ENCODE assay signal across 10 mouse cellular contexts in the genomic region with DNA sequence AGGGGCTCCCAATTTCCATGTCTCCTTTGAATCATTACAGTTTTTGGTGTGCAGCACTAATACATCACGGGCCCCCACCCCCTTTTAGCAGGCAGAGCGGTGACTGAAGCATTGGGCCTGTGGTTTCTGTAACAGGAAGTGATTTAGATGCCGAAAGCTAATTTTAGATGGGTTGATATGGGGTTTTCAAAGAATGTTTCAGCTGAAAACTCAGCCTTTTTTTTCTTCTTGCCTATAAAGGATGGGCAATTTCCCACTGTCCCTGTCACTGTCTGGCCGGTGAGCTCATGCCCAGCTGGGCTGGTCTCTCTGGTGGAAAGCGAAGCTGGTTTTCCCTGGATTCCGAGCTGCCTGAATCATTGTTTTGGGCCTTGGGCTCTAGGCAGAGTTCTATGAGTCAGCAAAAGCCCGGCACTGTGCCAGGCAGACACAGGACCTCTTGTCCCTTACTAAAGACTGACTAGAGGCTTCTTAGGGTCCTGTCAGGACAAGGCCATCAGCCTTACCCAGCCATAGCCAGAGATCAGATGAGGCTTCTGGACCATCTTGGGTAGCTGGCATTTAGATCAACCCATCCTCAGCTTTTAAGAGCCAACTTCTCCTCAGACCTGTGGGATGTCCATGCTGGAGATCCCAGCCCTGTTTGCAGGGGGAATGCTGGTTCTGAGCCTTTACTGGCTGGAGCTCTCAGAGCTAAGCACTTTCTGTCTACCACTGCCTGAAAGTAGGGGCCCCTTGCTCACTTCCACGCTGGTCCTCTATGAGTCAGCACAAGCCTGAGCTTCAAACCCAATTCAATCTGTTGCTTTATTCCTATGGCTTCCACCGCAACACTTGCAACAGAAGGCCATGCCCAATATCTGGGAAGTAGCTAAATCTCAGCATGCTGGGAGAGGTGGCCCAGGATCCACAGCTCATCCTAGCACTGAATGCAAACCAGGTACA. TPM values are rescaled to one million over a fixed set of nuclear protein-coding genes. Genes with fewer than 3 reads are reported as not detected.
A peak's percentile ranks its signal among the peaks of the same experiment; 100 is the strongest.
DNase-seq lines count a peak whose midpoint lies in the region; ATAC-seq and TF ChIP-seq lines count a peak whose summit lies in the region.
"Had no signal": no experiment of that assay in that cellular context is flagged by ENCODE, and none has a peak within 500 bp of the region (broad histone marks: within the 10 kb centered on the region; RNA-seq: fewer than 3 reads in every experiment).

No protein-coding gene starts in this region.

- no peak overlapping the region for H3K4me3 ChIP-seq in thymus, adult 2 months (ENCODE audit: control insufficient read depth, insufficient read depth, low read length)
- no peak overlapping the region for H3K4me3 ChIP-seq in midbrain, postnatal 0 days (ENCODE audit: low read depth, low read length)
- H3K4me3 ChIP-seq in forebrain, embryonic 12.5 days (replicated peaks), result no peak overlapping the region

- H3K27ac ChIP-seq in thymus, adult 2 months (ENCODE audit: control insufficient read depth, insufficient read depth, low read length), result no peak overlapping the region
- H3K27ac ChIP-seq in midbrain, postnatal 0 days (ENCODE audit: low read depth, low read length), result no peak overlapping the region
- H3K27ac ChIP-seq in forebrain, embryonic 12.5 days, result no peak overlapping the region

- no peak for TF ChIP-seq CTCF in thymus, adult 2 months (IDR thresholded peaks at IDR 0.05; ENCODE audit: borderline replicate concordance, control insufficient read depth, extremely low read depth, insufficient read depth, low read length, poor library complexity)
- no peak for TF ChIP-seq CTCF in midbrain, postnatal 0 days (IDR thresholded peaks at IDR 0.05)

- no peaks in the 10 kb centered on the region for H3K27me3 ChIP-seq in thymus, adult 2 months (ENCODE audit: control insufficient read depth, insufficient read depth, low read length)
- H3K27me3 ChIP-seq in midbrain, postnatal 0 days (ENCODE audit: insufficient read depth, low read length), result no peaks in the 10 kb centered on the region
- H3K27me3 ChIP-seq in forebrain, embryonic 12.5 days, result no peaks in the 10 kb centered on the region

- no peak for TF ChIP-seq POLR2A in thymus, adult 2 months (IDR thresholded peaks at IDR 0.05; ENCODE audit: control insufficient read depth, extremely low read depth, insufficient read depth, low read length, poor library complexity)

- H3K9ac ChIP-seq in midbrain, postnatal 0 days (replicated peaks; ENCODE audit: low read length, poor library complexity, severe bottlenecking), result no peak overlapping the region
- no peak overlapping the region for H3K9ac ChIP-seq in forebrain, embryonic 12.5 days

- no peaks in the 10 kb centered on the region for H3K36me3 ChIP-seq in thymus, adult 2 months (ENCODE audit: control insufficient read depth, insufficient read depth, low read length)
- no peaks in the 10 kb centered on the region for H3K36me3 ChIP-seq in midbrain, postnatal 0 days (ENCODE audit: insufficient read depth, low read length)
- no peaks in the 10 kb centered on the region for H3K36me3 ChIP-seq in forebrain, embryonic 12.5 days (replicated peaks)

- no peak for ATAC-seq in midbrain, postnatal 0 days (ENCODE audit: low FRiP score)
- no peak for ATAC-seq in forebrain, embryonic 12.5 days (ENCODE audit: low FRiP score)

- peaks cover 26% of the 10 kb centered on the region for H3K4me1 ChIP-seq in thymus, adult 2 months (replicated peaks; ENCODE audit: control insufficient read depth, insufficient read depth, low read length)
- no peaks in the 10 kb centered on the region for H3K4me1 ChIP-seq in midbrain, postnatal 0 days (ENCODE audit: insufficient read depth, low read length)
- no peaks in the 10 kb centered on the region for H3K4me1 ChIP-seq in forebrain, embryonic 12.5 days

- no peak overlapping the region for H3K4me2 ChIP-seq in midbrain, postnatal 0 days (ENCODE audit: low read depth, low read length, poor library complexity, severe bottlenecking)
- no peak overlapping the region for H3K4me2 ChIP-seq in forebrain, embryonic 12.5 days

- intact Hi-C loops in left cerebral cortex, postnatal 36 days (cut with DNase I), result loop anchor here (5.0 kb wide), 1 partner anchor 67 kb away; no protein-coding TSS in a partner anchor

- WGBS in thymus, adult 2 months, result 6% methylated on average over 9 of the region's 9 CpGs
- WGBS in midbrain, postnatal 0 days, result 82% methylated on average over 9 of the region's 9 CpGs
- WGBS in forebrain, embryonic 12.5 days, result 91% methylated on average over 9 of the region's 9 CpGs

- H3K9me3 ChIP-seq in midbrain, postnatal 0 days (ENCODE audit: low read length), result no peaks in the 10 kb centered on the region
- no peaks in the 10 kb centered on the region for H3K9me3 ChIP-seq in forebrain, embryonic 12.5 days

- DNase-seq in thymus, adult 2 months, result peak; percentile 16
- no peak for DNase-seq in thymus, adult 18-20 months
- peak; percentile 62 to 74 for DNase-seq in cerebellum, postnatal 25 days
- DNase-seq in heart, postnatal 4 days, result peak; percentile 82
- DNase-seq in left cerebral cortex, postnatal 36 days (ENCODE audit: low spot score in 2 of 2), result peak; percentile 34 to 36
- peak; percentile 48 to 61 for DNase-seq in right cerebral cortex, postnatal 10 days (ENCODE audit: low spot score in 2 of 2)
- DNase-seq in midbrain, postnatal 0 days (ENCODE audit: low spot score), result no peak

RNA-seq across cellular contexts. Expression of a gene that starts 34.7 kb away (rescaled TPM):
- polyA plus RNA-seq in thymus, adult 2 months (2012; rRNA removed), result 0.41 and 0.44 TPM in 2 replicates
- total RNA-seq in heart, postnatal 4 days (2021), result not detected
- total RNA-seq in left cerebral cortex, postnatal 36 days (2021), result not detected
- total RNA-seq in midbrain, postnatal 0 days (2014; rRNA removed), result not detected in 2 replicates
- not detected in 2 replicates for polyA plus RNA-seq in midbrain, postnatal 0 days (2015; fragmentation: Nextera tagmentation; extraction: Ambion mirVana)
- polyA plus RNA-seq in forebrain, embryonic 12.5 days (2016; fragmentation: Nextera tagmentation; extraction: Ambion mirVana), result not detected in 2 replicates
- total RNA-seq: layer of hippocampus, postnatal 14 days; neutrophil, adult 5-6 weeks had no signal

RNA-seq across cellular contexts. Expression of a gene that starts 52.3 kb away (rescaled TPM):
- not detected in 2 replicates for polyA plus RNA-seq in thymus, adult 2 months (2012; rRNA removed)
- not detected for total RNA-seq in heart, postnatal 4 days (2021)
- not detected for total RNA-seq in left cerebral cortex, postnatal 36 days (2021)
- not detected in 2 replicates for total RNA-seq in midbrain, postnatal 0 days (2014; rRNA removed)
- not detected in 2 replicates for polyA plus RNA-seq in midbrain, postnatal 0 days (2015; fragmentation: Nextera tagmentation; extraction: Ambion mirVana)
- not detected in 2 replicates for polyA plus RNA-seq in forebrain, embryonic 12.5 days (2016; fragmentation: Nextera tagmentation; extraction: Ambion mirVana)
- total RNA-seq: layer of hippocampus, postnatal 14 days; neutrophil, adult 5-6 weeks had no signal

Comparison
In these comparisons a context has a peak if more than half of its experiments do, and no peak if none do; other contexts are left out.
1. DNase-seq: peak in thymus, adult 2 months (single experiment), cerebellum, postnatal 25 days (2 of 2), heart, postnatal 4 days (single experiment), left cerebral cortex, postnatal 36 days (2 of 2) and right cerebral cortex, postnatal 10 days (2 of 2); none in thymus, adult 18-20 months (0 of 2) and midbrain, postnatal 0 days (single experiment).